Mouse (Mus musculus): ENCODE measurements at regions not wholly inside any gene's neighbourhood (a gene's known extent, or its start where the extent isn't known, plus 50 kb on each side); places are given as distances from the start of the nearest gene placed in this dataset.
"Not testable (repeated sequence)": the region's sequence is repeated elsewhere in the genome, so short reads cannot be mapped to it uniquely, and the experiment has no call there.

DNA sequence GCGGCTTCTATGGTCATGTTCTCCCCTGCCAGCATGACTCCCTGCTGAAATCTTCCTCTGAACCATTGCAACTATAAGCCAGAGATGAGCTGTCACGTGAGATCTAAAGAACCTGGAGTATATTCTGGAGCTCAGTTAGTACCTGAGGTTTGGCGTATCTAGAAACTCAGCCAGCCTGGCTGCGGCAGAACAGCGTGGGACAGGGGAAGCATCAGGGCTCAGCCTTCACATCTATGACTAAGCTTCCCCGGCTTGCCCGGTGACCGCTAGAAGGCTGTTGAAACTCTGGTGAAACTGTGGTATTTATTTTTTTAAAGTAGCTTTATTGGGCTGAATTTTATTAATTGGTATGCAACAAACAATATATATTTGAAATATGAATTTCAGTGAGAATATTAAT is 134.3 kb downstream of the Dll1 start:
- no peaks in the 10 kb centered on the region for H3K27me3 ChIP-seq
- no peak for ATAC-seq (ENCODE audit: low FRiP score, low read depth)
- H3K9ac ChIP-seq: no peak overlapping the region
- no peaks in the 10 kb centered on the region for H3K4me1 ChIP-seq
- 82% methylated on average over 8 of the region's 8 CpGs for WGBS
- H3K9me3 ChIP-seq: no peaks in the 10 kb centered on the region
- no peak overlapping the region for H3K27ac ChIP-seq
- no peak overlapping the region for H3K4me2 ChIP-seq (replicated peaks)
- H3K4me3 ChIP-seq: no peak overlapping the region
- no peaks in the 10 kb centered on the region for H3K36me3 ChIP-seq

GRCm38 (mm10) chr17:15241491-15241890 is 135.2 kb downstream of the Dll1 start:
- Histone ChIP-seq H3K36me3 (no peaks in the 10 kb centered on the region), H3K4me1 (no peaks in the 10 kb centered on the region), H3K9ac (no peak overlapping the region), H3K27me3 (no peaks in the 10 kb centered on the region), H3K27ac (no peak overlapping the region), H3K4me3 (no peak overlapping the region), H3K9me3 (no peaks in the 10 kb centered on the region), H3K4me2 (replicated peaks) (no peak overlapping the region)
- WGBS: 84% methylated on average over 1 of the region's 1 CpGs
- ATAC-seq (ENCODE audit: low FRiP score, low read depth): no peak

GRCm38 (mm10) chr17:15240641-15241040 is 136.0 kb downstream of the Dll1 start:
- not testable (repeated sequence) for H3K36me3 ChIP-seq; H3K27me3 ChIP-seq; H3K4me1 ChIP-seq; H3K9me3 ChIP-seq; H3K4me3 ChIP-seq; H3K9ac ChIP-seq; ATAC-seq (ENCODE audit: low FRiP score, low read depth); H3K4me2 ChIP-seq (replicated peaks); H3K27ac ChIP-seq
- 63% methylated on average over 12 of the region's 12 CpGs for whole genome bisulfite sequencing

DNA sequence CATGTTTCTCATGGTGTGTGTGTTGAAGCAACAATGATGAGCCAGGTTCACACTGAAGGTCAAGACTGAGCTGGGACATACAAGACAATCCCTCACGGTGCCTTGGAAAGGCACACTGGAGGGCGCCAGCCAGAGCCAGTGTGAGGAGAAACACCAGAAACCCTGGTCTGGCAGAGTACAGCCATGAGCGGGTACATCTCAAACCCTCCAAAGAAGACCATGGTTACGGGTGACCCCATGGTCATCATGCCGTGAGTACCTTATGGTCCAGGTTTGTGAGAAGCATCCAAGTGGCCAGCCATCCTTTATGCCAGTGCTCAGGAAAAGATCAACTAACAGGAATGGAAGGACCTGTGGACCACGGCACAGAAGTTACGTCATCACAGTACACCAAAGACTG is 136.7 kb downstream of the Dll1 start:
- Histone ChIP-seq H3K9me3 (no peaks in the 10 kb centered on the region), H3K36me3 (no peaks in the 10 kb centered on the region), H3K4me3 (no peak overlapping the region), H3K4me1 (no peaks in the 10 kb centered on the region), H3K27me3 (no peaks in the 10 kb centered on the region), H3K4me2 (replicated peaks) (no peak overlapping the region), H3K9ac (no peak overlapping the region), H3K27ac (no peak overlapping the region)
- WGBS: 95% methylated on average over 7 of the region's 7 CpGs
- no peak for ATAC-seq (ENCODE audit: low FRiP score, low read depth)

- Histone ChIP-seq H3K4me1 (no peaks in the 10 kb centered on the region), H3K4me3 (no peak overlapping the region), H3K9me3 (no peaks in the 10 kb centered on the region), H3K9ac (no peak overlapping the region), H3K27ac (no peak overlapping the region), H3K27me3 (no peaks in the 10 kb centered on the region), H3K36me3 (no peaks in the 10 kb centered on the region), H3K4me2 (replicated peaks) (no peak overlapping the region)
- WGBS: 64% methylated on average over 6 of the region's 6 CpGs
- ATAC-seq (ENCODE audit: low FRiP score, low read depth): no peak
Observed at GRCm38 (mm10) chr17:15235041-15235440, 141.6 kb downstream of the Dll1 start.

DNA sequence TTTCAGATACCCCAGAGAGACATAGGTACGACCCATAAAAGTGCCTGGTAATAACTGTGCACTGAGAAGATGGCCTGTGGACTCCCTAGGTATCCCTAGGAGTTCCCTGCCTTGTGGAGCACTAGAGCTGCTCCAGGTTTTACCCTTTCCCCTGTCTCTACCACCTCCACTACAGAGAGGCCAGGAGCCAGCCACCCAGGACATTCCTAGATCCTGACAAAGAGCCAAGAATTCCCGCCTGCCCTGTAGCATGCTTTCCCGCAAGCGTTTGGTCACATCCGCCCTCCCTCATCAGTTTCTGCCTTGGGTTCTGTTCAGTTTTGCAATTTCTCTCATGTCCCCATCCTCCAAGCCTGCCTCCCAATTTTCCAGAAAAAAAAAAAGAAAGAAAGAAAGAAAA is 145.5 kb downstream of the Dll1 start:
- Histone ChIP-seq H3K36me3 (no peaks in the 10 kb centered on the region), H3K9me3 (no peaks in the 10 kb centered on the region), H3K4me3 (no peak overlapping the region), H3K27me3 (no peaks in the 10 kb centered on the region), H3K9ac (no peak overlapping the region), H3K27ac (no peak overlapping the region), H3K4me2 (replicated peaks) (no peak overlapping the region), H3K4me1 (peaks cover 7% of the 10 kb centered on the region; the same call in 1 of the 2 replicates)
- WGBS: 66% methylated on average over 5 of the region's 5 CpGs
- ATAC-seq (ENCODE audit: low FRiP score, low read depth): no peak

DNA sequence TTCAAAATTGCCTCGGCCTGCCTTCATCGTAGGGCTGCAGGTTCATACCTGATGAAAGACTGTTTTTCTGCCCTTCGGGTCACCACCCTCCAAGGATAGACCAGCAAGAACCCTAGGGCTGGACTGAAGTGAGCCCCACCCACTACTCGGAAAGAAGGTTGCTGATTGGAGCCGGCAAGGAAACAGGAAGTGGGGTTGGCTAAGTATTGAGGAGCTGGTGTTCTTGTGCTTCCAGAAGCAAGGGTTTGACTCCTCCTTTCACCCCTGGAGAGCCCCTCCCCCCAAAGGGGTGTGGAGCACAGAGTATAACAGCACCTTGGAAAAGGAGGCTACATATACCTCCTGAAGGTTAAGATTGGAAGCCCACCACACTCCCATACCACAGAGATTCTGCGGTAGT is 147.5 kb downstream of the Dll1 start:
- no peak overlapping the region for H3K4me3 ChIP-seq
- no peak overlapping the region for H3K4me2 ChIP-seq (replicated peaks)
- H3K4me1 ChIP-seq: peaks cover 7% of the 10 kb centered on the region; the same call in 1 of the 2 replicates
- 61% methylated on average over 6 of the region's 6 CpGs for WGBS
- H3K36me3 ChIP-seq: no peaks in the 10 kb centered on the region
- H3K27ac ChIP-seq: no peak overlapping the region
- H3K27me3 ChIP-seq: no peaks in the 10 kb centered on the region
- H3K9ac ChIP-seq: no peak overlapping the region
- peak; percentile 54; the same call in 1 of the 2 replicates for ATAC-seq (ENCODE audit: low FRiP score, low read depth)
- no peaks in the 10 kb centered on the region for H3K9me3 ChIP-seq

DNA sequence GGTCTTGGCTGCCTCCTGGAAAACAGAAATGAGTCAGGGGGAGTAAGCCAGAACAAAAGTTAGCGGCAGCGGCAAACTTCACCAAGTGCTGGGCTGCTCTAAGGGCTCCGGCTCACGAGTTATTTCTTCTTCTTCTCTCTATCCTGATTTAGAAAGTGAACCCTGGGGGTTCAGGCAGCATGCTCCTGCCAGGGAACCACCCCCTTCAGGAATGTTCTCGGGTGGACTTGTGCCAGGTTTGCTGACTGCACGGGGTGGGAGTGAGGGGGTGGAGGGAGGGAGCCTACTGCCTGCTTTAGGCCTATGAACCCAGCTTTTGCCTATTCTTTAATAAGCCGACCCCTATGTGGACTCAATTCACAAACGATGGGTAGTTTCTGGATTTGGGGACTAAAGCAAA is 148.6 kb downstream of the Dll1 start:
- ATAC-seq (ENCODE audit: low FRiP score, low read depth): no peak; the same call in 1 of the 2 replicates
- no peaks in the 10 kb centered on the region for H3K27me3 ChIP-seq
- H3K4me1 ChIP-seq: peaks cover 7% of the 10 kb centered on the region; the same call in 1 of the 2 replicates
- H3K9ac ChIP-seq: no peak overlapping the region
- no peaks in the 10 kb centered on the region for H3K9me3 ChIP-seq
- H3K36me3 ChIP-seq: no peaks in the 10 kb centered on the region
- H3K4me2 ChIP-seq (replicated peaks): no peak overlapping the region
- 70% methylated on average over 8 of the region's 8 CpGs for WGBS
- no peak overlapping the region for H3K4me3 ChIP-seq
- H3K27ac ChIP-seq: no peak overlapping the region

DNA sequence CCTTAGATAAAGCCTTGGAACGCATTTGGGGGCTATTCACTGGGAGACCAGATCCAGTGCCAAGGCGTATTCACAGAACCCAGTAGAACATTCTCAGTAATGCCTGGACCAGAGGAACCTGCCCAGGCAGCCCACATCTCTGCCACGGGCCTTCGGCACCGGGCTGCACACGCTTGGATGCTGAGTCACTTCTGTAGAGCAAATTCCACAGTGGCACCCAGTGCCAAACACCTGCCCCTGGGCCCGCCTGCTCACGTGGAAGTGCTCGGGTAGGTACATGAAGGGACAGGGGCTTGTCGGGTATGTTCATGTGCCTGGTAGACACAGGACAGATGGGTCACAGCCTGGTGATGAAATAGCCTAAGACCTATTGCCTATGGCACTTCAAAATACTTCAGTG is 152.8 kb downstream of the Dll1 start:
- H3K27me3 ChIP-seq: no peaks in the 10 kb centered on the region
- H3K36me3 ChIP-seq: no peaks in the 10 kb centered on the region
- 93% methylated on average over 10 of the region's 10 CpGs for WGBS
- no peak overlapping the region for H3K27ac ChIP-seq
- no peak for ATAC-seq (ENCODE audit: low FRiP score, low read depth)
- no peak overlapping the region for H3K4me2 ChIP-seq (replicated peaks)
- H3K9ac ChIP-seq: no peak overlapping the region
- no peak overlapping the region for H3K4me3 ChIP-seq
- peaks cover 7% of the 10 kb centered on the region; the same call in 1 of the 2 replicates for H3K4me1 ChIP-seq
- no peaks in the 10 kb centered on the region for H3K9me3 ChIP-seq

DNA sequence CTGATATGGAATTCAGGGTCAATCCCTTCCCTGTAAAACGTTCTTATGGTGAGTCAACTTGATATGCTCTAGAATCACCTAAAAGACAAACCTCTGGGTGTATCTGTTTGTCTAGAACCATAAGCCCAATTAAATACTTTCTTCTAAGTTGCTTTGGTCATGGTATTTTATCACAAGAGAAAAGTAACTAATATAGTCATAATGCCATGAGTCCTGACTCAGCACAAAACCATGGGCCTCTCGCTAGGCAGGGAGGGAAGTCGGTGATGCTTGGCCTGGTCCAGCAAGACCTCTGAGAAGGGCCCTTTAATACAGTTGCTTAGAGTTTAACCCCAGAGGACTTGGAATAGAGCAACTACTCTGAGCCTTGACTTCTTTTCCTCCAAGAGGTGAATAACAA is 153.7 kb downstream of the Dll1 start:
- no peak overlapping the region for H3K27ac ChIP-seq
- 85% methylated on average over 3 of the region's 3 CpGs for WGBS
- no peak overlapping the region for H3K4me2 ChIP-seq (replicated peaks)
- peaks cover 2% of the 10 kb centered on the region; the same call in 1 of the 2 replicates for H3K4me1 ChIP-seq
- no peaks in the 10 kb centered on the region for H3K36me3 ChIP-seq
- H3K4me3 ChIP-seq: no peak overlapping the region
- no peaks in the 10 kb centered on the region for H3K9me3 ChIP-seq
- no peak overlapping the region for H3K9ac ChIP-seq
- ATAC-seq (ENCODE audit: low FRiP score, low read depth): no peak
- no peaks in the 10 kb centered on the region for H3K27me3 ChIP-seq

DNA sequence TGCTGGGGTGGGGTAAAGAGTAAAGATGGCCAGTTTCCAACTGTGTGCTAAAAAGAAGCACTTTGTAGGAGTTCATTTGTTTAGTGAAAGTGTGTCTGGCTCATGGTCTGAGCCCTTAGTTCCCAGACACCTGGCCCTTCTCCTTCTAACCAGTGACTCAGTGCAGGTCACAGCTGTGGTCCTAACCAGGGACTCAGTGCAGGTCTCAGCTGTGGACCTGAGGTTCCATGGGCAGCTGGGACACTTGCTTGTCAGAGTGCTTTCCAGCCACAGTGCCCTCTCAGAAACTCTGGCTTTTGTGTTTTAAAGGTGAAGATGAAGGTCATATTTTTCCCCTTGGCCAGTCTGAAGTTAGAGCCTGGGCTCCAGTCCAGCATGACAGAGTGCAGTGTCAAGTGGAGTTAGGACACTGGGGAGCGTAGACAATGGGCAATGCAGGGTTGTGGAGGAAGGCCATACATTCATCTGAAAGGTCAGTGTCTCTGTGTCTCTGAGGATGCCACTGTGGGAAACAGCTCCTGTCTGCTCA is 162.5 kb downstream of the Dll1 start:
- no peaks in the 10 kb centered on the region for H3K27me3 ChIP-seq
- H3K36me3 ChIP-seq: no peaks in the 10 kb centered on the region
- no peaks in the 10 kb centered on the region for H3K9me3 ChIP-seq
- H3K27ac ChIP-seq: no peak overlapping the region
- H3K4me2 ChIP-seq (replicated peaks): no peak overlapping the region
- no peak overlapping the region for H3K9ac ChIP-seq
- no peaks in the 10 kb centered on the region for H3K4me1 ChIP-seq
- 91% methylated on average over 1 of the region's 1 CpGs for WGBS
- H3K4me3 ChIP-seq: no peak overlapping the region
- no peak for ATAC-seq (ENCODE audit: low FRiP score, low read depth)

DNA sequence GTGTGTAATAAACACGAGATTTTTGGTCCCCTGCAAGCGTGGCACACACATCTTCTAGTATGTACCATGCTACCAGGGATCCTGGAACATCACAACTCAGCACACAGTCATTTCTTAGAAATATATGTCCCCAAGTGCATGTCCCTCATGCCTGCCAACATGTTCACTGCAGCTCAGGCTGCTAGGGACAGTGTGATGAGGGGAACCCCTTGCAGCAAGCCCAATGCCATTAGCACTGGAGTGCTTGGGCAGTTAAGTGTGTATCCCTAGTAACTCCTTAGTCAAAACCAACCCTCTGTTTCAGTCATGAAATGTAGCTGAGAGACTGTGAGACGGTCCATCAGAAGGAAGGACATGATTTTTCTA is 167.5 kb upstream of the Gm3448 start:
- Histone ChIP-seq H3K27me3 (no peaks in the 10 kb centered on the region), H3K27ac (no peak overlapping the region), H3K4me3 (peak overlapping the region; percentile 35; the same call in 1 of the 2 replicates), H3K36me3 (no peaks in the 10 kb centered on the region), H3K9me3 (no peaks in the 10 kb centered on the region), H3K9ac (no peak overlapping the region), H3K4me1 (peaks cover 20% of the 10 kb centered on the region), H3K4me2 (replicated peaks) (peak overlapping the region; percentile 65)
- 50% methylated on average over 3 of the region's 3 CpGs for WGBS
- ATAC-seq (ENCODE audit: low FRiP score, low read depth): no peak; the same call in 1 of the 2 replicates

GRCm38 (mm10) chr17:15208030-15208807 is 166.9 kb upstream of the Gm3448 start:
- WGBS: 8% methylated on average over 19 of the region's 19 CpGs
- ATAC-seq (ENCODE audit: low FRiP score, low read depth): peak; percentile 58
- Histone ChIP-seq H3K9me3 (no peaks in the 10 kb centered on the region), H3K36me3 (no peaks in the 10 kb centered on the region), H3K9ac (peak overlapping the region; percentile 55), H3K27me3 (no peaks in the 10 kb centered on the region), H3K27ac (no peak overlapping the region), H3K4me1 (peaks cover 20% of the 10 kb centered on the region), H3K4me2 (replicated peaks) (peak overlapping the region; percentile 65), H3K4me3 (peak overlapping the region; percentile 35)

Measured in limb, embryonic 13.5 days (tissue).